Mouse (Mus musculus) CH12.LX (cell line): ENCODE measurements at regions not wholly inside any gene's neighbourhood (a gene's known extent, or its start where the extent isn't known, plus 50 kb on each side); places are given as distances from the start of the nearest gene placed in this dataset.

Experiments
- DNase-seq: peaks from one replicate; pipeline ENCODE4 v3.0.0-alpha.2; 2013; ENCODE audit errors: extremely low read depth
- H3K27ac ChIP-seq: 2 replicates; pipeline ENCODE4 v1.5.1; 2012; ENCODE audit warnings: low read depth, mild to moderate bottlenecking, control low read depth, moderate library complexity; ENCODE audit not compliant: insufficient read depth
- H3K27me3 ChIP-seq: replicated peaks from 2 replicates; pipeline ENCODE3; 2012; ENCODE audit warnings: inconsistent platforms
- H3K36me3 ChIP-seq, 2 experiments: replicated peaks in 1 of 2; 2 replicates each; pipeline versions ENCODE3 to v1.6.1; 2012; ENCODE audit warnings: inconsistent platforms in 1 of 2, low read length in 1 of 2, mild to moderate bottlenecking in 1 of 2, mixed read lengths in 1 of 2, moderate library complexity in 1 of 2; ENCODE audit not compliant: control insufficient read depth in 1 of 2, insufficient read depth in 1 of 2
- H3K4me1 ChIP-seq, 2 experiments: 2 replicates each; pipeline ENCODE4 v1.6.1; 2012; ENCODE audit warnings: inconsistent platforms in 1 of 2, moderate library complexity in 1 of 2; ENCODE audit not compliant: insufficient read depth in 2 of 2, control insufficient read depth in 1 of 2
- H3K4me2 ChIP-seq: 2 replicates; pipeline ENCODE4 v1.6.1; 2012; ENCODE audit warnings: low read depth, mild to moderate bottlenecking, control low read depth; ENCODE audit not compliant: poor library complexity, insufficient read depth, severe bottlenecking
- H3K4me3 ChIP-seq, 3 experiments: fragments of 150-350 bp in 1 of 3; sonication (generic) in 1 of 3; replicated peaks in 1 of 3; 2 replicates each; pipeline versions ENCODE3 to v1.5.1; 2011 to 2012; ENCODE audit warnings: low read depth in 2 of 3, low read length in 2 of 3, mild to moderate bottlenecking in 2 of 3, moderate library complexity in 2 of 3, control low read depth in 1 of 3, improper control_type of control experiment in 1 of 3, inconsistent platforms in 1 of 3, mixed read lengths in 1 of 3; ENCODE audit not compliant: poor library complexity in 1 of 3
- H3K79me2 ChIP-seq: replicated peaks from 2 replicates; pipeline ENCODE4 v1.6.1; 2012; ENCODE audit warnings: mild to moderate bottlenecking, moderate library complexity; ENCODE audit not compliant: control insufficient read depth, poor library complexity, insufficient read depth, severe bottlenecking; ENCODE audit errors: extremely low read depth
- H3K9ac ChIP-seq: 2 replicates; pipeline ENCODE4 v1.6.1; 2012; ENCODE audit warnings: low read depth, mild to moderate bottlenecking, control low read depth, moderate library complexity; ENCODE audit not compliant: insufficient read depth
- H3K9me3 ChIP-seq: replicated peaks from 2 replicates; pipeline ENCODE3; 2012; ENCODE audit warnings: low read length, inconsistent platforms, mixed read lengths
- BHLHE40 ChIP-seq: IDR thresholded peaks from 2 replicates; pipeline ENCODE4 v1.6.1; 2011; ENCODE audit warnings: mild to moderate bottlenecking, low read depth, low read length, improper control_type of control experiment
- CHD1 ChIP-seq: IDR thresholded peaks from 2 replicates; pipeline ENCODE4 v1.6.1; 2012; ENCODE audit warnings: low read depth, low read length, improper control_type of control experiment, inconsistent platforms
- E2F4 ChIP-seq: IDR thresholded peaks from 2 replicates; pipeline ENCODE4 v1.6.1; 2011; ENCODE audit warnings: low read depth, low read length, improper control_type of control experiment; ENCODE audit not compliant: insufficient replicate concordance
- IRF4 ChIP-seq: IDR thresholded peaks from 2 replicates; pipeline ENCODE4 v1.6.1; 2014; ENCODE audit warnings: low read depth, mild to moderate bottlenecking, inconsistent platforms, low read length, improper control_type of control experiment
- JUN ChIP-seq: IDR thresholded peaks from 2 replicates; pipeline ENCODE4 v1.6.1; 2011; ENCODE audit warnings: low read depth, mild to moderate bottlenecking, low read length, improper control_type of control experiment, moderate library complexity; ENCODE audit not compliant: insufficient read depth
- KAT2A ChIP-seq: IDR thresholded peaks from 2 replicates; pipeline ENCODE4 v1.6.1; 2012; ENCODE audit warnings: low read length, improper control_type of control experiment, inconsistent platforms; ENCODE audit not compliant: insufficient replicate concordance
- MAFK ChIP-seq: IDR thresholded peaks from 2 replicates; pipeline ENCODE4 v1.6.1; 2011; ENCODE audit warnings: low read length, improper control_type of control experiment; ENCODE audit not compliant: insufficient replicate concordance
- MAX ChIP-seq: IDR thresholded peaks from 2 replicates; pipeline ENCODE4 v1.6.1; 2011; ENCODE audit warnings: low read length, improper control_type of control experiment
- NELFE ChIP-seq: IDR thresholded peaks from 2 replicates; pipeline ENCODE4 v1.6.1; 2011; ENCODE audit warnings: low read depth, low read length, improper control_type of control experiment
- NRF1 ChIP-seq: IDR thresholded peaks from 2 replicates; pipeline ENCODE4 v1.6.1; 2014; ENCODE audit warnings: low read depth, mild to moderate bottlenecking, inconsistent platforms, low read length, improper control_type of control experiment, moderate library complexity
- PAX5 ChIP-seq: IDR thresholded peaks from 2 replicates; pipeline ENCODE4 v1.6.1; 2012; ENCODE audit warnings: low read length, inconsistent platforms, mixed read lengths
- USF2 ChIP-seq: conservative IDR thresholded peaks from 2 replicates; pipeline ENCODE4 v1.6.1; 2011; ENCODE audit warnings: low read depth, low read length, improper control_type of control experiment
- ZC3H11A ChIP-seq: IDR thresholded peaks from 2 replicates; pipeline ENCODE4 v1.6.1; 2012; ENCODE audit warnings: low read depth, mild to moderate bottlenecking, inconsistent platforms, low read length, improper control_type of control experiment
- ZMIZ1 ChIP-seq: IDR thresholded peaks from 2 replicates; pipeline ENCODE4 v1.6.1; 2012; ENCODE audit warnings: low read depth, mild to moderate bottlenecking, inconsistent platforms, low read length, improper control_type of control experiment
- dilution Hi-C: fragments of 300-500 bp; cut with MboI; formaldehyde crosslinking; loops from 2 replicates; pipeline ENCODE4 v1.14.3; 2020; ENCODE audit warnings: low sequenced_read_pairs; ENCODE audit not compliant: extremely low pct_unique_long_range_greater_than_20kb, extremely low pct_ligation_motif_present
- in situ Hi-C: fragments of 300-500 bp; cut with MboI; formaldehyde crosslinking; loops from 3 replicates; pipeline ENCODE4 v1.14.3; 2019; ENCODE audit warnings: low sequenced_read_pairs, low pct_ligation_motif_present, low pct_unique_long_range_greater_than_20kb, mixed read lengths

GRCm38 (mm10) chr13:5240541-5240940 lies 620.7 kb upstream of the Klf6 start:
- in situ Hi-C loops: no loop called here
- no peak overlapping the region for H3K9ac ChIP-seq
- dilution Hi-C loops: no loop called here
- TF ChIP-seq BHLHE40: no peak
- no peak for TF ChIP-seq MAFK
- TF ChIP-seq IRF4: no peak
- no peak for TF ChIP-seq ZC3H11A
- no peak for TF ChIP-seq KAT2A
- no peak for TF ChIP-seq USF2
- no peak for TF ChIP-seq NELFE
- no peak for TF ChIP-seq MAX
- TF ChIP-seq E2F4: no peak
- TF ChIP-seq CHD1: no peak
- H3K4me2 ChIP-seq: no peak overlapping the region
- no peak for DNase-seq
- no peaks in the 10 kb centered on the region for H3K9me3 ChIP-seq
- no peaks in the 10 kb centered on the region for H3K79me2 ChIP-seq
- no peaks in the 10 kb centered on the region for H3K4me1 ChIP-seq
- H3K27me3 ChIP-seq: no peaks in the 10 kb centered on the region
- H3K4me3 ChIP-seq: no peak overlapping the region
- H3K36me3 ChIP-seq: no peaks in the 10 kb centered on the region
- H3K27ac ChIP-seq: no peak overlapping the region

- Histone ChIP-seq H3K9ac (no peak overlapping the region), H3K4me3 (no peak overlapping the region), H3K27me3 (no peaks in the 10 kb centered on the region), H3K36me3 (no peaks in the 10 kb centered on the region), H3K4me2 (no peak overlapping the region), H3K27ac (no peak overlapping the region), H3K4me1 (no peaks in the 10 kb centered on the region), H3K9me3 (no peaks in the 10 kb centered on the region), H3K79me2 (no peaks in the 10 kb centered on the region)
- no peak for TF ChIP-seq PAX5
- no peak for TF ChIP-seq ZC3H11A
- TF ChIP-seq ZMIZ1: no peak
- TF ChIP-seq NRF1: no peak
- no peak for TF ChIP-seq JUN
- no peak for DNase-seq
- in situ Hi-C loops: no loop called here
- dilution Hi-C loops: no loop called here
Measured at GRCm38 (mm10) chr13:5242782-5243181, 618.5 kb upstream of the Klf6 start.
